In the genomic region with DNA sequence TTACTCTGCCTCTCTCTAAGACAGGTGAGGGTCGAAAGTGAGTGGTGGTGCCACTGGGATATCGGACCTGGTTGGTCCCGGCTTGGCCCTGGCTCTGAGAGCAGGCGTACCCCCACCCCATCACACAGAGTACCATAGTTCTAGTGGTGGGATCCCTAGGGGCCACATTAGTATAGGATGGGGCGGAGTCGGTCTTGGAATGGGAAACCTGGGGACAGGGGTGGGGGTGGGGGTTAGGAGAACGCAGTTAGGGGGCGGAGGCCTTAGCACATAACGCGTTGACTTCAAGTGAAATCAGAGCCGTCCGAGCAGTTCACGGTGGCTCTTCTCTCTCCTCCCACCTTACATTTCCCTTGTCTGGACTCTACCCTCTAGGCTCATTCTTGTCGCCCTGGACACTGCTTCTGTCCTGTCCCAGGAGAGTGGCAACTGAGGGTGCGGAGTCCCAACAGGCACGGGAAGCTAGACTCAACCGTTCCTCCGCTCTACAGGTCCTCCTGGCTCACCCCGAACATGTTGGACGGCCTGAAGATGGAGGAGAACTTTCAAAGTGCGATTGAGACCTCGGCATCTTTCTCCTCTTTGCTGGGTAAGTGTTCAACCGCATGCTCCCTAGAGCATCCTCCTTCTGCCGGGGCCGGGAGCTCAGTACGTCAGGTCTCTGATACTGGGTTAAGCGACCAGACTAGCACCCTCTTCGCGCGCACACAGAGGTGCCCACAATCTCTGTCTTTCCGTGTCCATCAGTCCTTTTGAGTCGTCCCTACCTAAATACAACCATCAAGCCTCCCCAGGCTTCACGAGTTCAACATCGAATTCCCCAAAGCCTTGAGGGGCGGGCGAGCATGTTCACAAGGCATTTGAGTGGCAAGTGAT, we compare ENCODE assay signal across 9 mouse cellular contexts. TPM values are rescaled to one million over a fixed set of nuclear protein-coding genes. Genes with fewer than 3 reads are reported as not detected.
A peak's percentile ranks its signal among the peaks of the same experiment; 100 is the strongest.
DNase-seq lines count a peak whose midpoint lies in the region; ATAC-seq lines count a peak whose summit lies in the region.
"Had no signal": no experiment of that assay in that cellular context is flagged by ENCODE, and none has a peak within 500 bp of the region (broad histone marks: within the 10 kb centered on the region; RNA-seq: fewer than 3 reads in every experiment).

No protein-coding gene starts in this region.

- peak overlapping the region; percentile 56 for H3K9ac ChIP-seq in forebrain, embryonic 11.5 days (ENCODE audit: low read length)
- H3K9ac ChIP-seq in limb, embryonic 12.5 days (replicated peaks): peak overlapping the region; percentile 65; the same call in 1 of the 2 replicates
- H3K9ac ChIP-seq in stomach, embryonic 14.5 days (replicated peaks; ENCODE audit: low read depth, low read length): no peak overlapping the region

- ATAC-seq in forebrain, embryonic 11.5 days (replicated peaks; ENCODE audit: low FRiP score): peak; percentile 64
- peak; percentile 57; the same call in 1 of the 2 replicates for ATAC-seq in limb, embryonic 12.5 days (ENCODE audit: insufficient number of reproducible peaks, insufficient read depth, low FRiP score, low TSS enrichment, low read depth)
- peak; percentile 47 for ATAC-seq in stomach, embryonic 14.5 days (ENCODE audit: insufficient number of reproducible peaks, insufficient read depth, low FRiP score, low read depth)
- ATAC-seq in inflammation-experienced regulatory T-cells, adult 6 months: no peak

- under 1% methylated on average over 36 of the region's 36 CpGs for WGBS in forebrain, embryonic 11.5 days
- WGBS in limb, embryonic 12.5 days: under 1% methylated on average over 36 of the region's 36 CpGs
- 1% methylated on average over 36 of the region's 36 CpGs for WGBS in stomach, embryonic 14.5 days

- H3K4me2 ChIP-seq in forebrain, embryonic 11.5 days (ENCODE audit: low read depth, low read length, severe bottlenecking): peak overlapping the region; percentile 86
- H3K4me2 ChIP-seq in limb, embryonic 12.5 days: peak overlapping the region; percentile 97
- H3K4me2 ChIP-seq in stomach, embryonic 14.5 days (replicated peaks; ENCODE audit: low read depth, low read length): peak overlapping the region; percentile 91

- H3K27me3 ChIP-seq in forebrain, embryonic 11.5 days (ENCODE audit: control insufficient read depth, insufficient read depth, low read length): peaks cover 72% of the 10 kb centered on the region
- H3K27me3 ChIP-seq in limb, embryonic 12.5 days: peaks cover 84% of the 10 kb centered on the region
- peaks cover 50% of the 10 kb centered on the region for H3K27me3 ChIP-seq in stomach, embryonic 14.5 days (ENCODE audit: control insufficient read depth, insufficient read depth, low read length)

- peaks cover 3% of the 10 kb centered on the region; the same call in 1 of the 2 replicates for H3K9me3 ChIP-seq in forebrain, embryonic 11.5 days (ENCODE audit: control insufficient read depth, low read length)
- H3K9me3 ChIP-seq in limb, embryonic 12.5 days: no peaks in the 10 kb centered on the region
- peaks cover 3% of the 10 kb centered on the region; the same call in 1 of the 2 replicates for H3K9me3 ChIP-seq in stomach, embryonic 14.5 days (ENCODE audit: control insufficient read depth, low read depth, low read length)

- DNase-seq in kidney, postnatal 4 days: peak; percentile 7 to 15
- no peak for DNase-seq in kidney, adult 11 months
- DNase-seq in forebrain, embryonic 11.5 days (ENCODE audit: low spot score): peak; percentile 68
- DNase-seq in left cerebral cortex, adult 18-20 months (ENCODE audit: low spot score in 2 of 2): no peak
- DNase-seq in spleen, postnatal 36 days (ENCODE audit: low spot score in 2 of 2): no peak

- no peaks in the 10 kb centered on the region for H3K36me3 ChIP-seq in forebrain, embryonic 11.5 days (ENCODE audit: control insufficient read depth, insufficient read depth, low read length)
- H3K36me3 ChIP-seq in limb, embryonic 12.5 days: no peaks in the 10 kb centered on the region
- no peaks in the 10 kb centered on the region for H3K36me3 ChIP-seq in stomach, embryonic 14.5 days (ENCODE audit: control insufficient read depth, insufficient read depth, low read length)

- H3K4me3 ChIP-seq in forebrain, embryonic 11.5 days (ENCODE audit: low read depth, low read length): peak overlapping the region; percentile 46
- H3K4me3 ChIP-seq in limb, embryonic 12.5 days (replicated peaks): peak overlapping the region; percentile 54
- H3K4me3 ChIP-seq in stomach, embryonic 14.5 days (ENCODE audit: low read depth, low read length): peak overlapping the region; percentile 36
- H3K4me3 ChIP-seq: megakaryocyte, embryonic 14.5 days had no signal

- no peak overlapping the region for H3K27ac ChIP-seq in forebrain, embryonic 11.5 days (ENCODE audit: low read depth, low read length)
- H3K27ac ChIP-seq in limb, embryonic 12.5 days: no peak overlapping the region
- no peak overlapping the region for H3K27ac ChIP-seq in stomach, embryonic 14.5 days (ENCODE audit: low read length)

- H3K4me1 ChIP-seq in forebrain, embryonic 11.5 days (replicated peaks; ENCODE audit: control insufficient read depth, insufficient read depth, low read length): peaks cover 9% of the 10 kb centered on the region
- peaks cover 21% of the 10 kb centered on the region for H3K4me1 ChIP-seq in limb, embryonic 12.5 days (replicated peaks)
- peaks cover 8% of the 10 kb centered on the region; the same call in 1 of the 2 replicates for H3K4me1 ChIP-seq in stomach, embryonic 14.5 days (ENCODE audit: control insufficient read depth, insufficient read depth, low read length)

RNA-seq across cellular contexts. Expression of gene Lmx1a, which starts 0.5 kb away (rescaled TPM):
- polyA plus RNA-seq in forebrain, embryonic 11.5 days (2014; fragmentation: Nextera tagmentation; extraction: Ambion mirVana): 7.1 and 8.4 TPM in 2 replicates
- polyA plus RNA-seq in limb, embryonic 12.5 days (2016; fragmentation: Nextera tagmentation; extraction: Ambion mirVana): 0.84 and 0.88 TPM in 2 replicates
- polyA plus RNA-seq in stomach, embryonic 14.5 days (2014; fragmentation: Nextera tagmentation; extraction: Ambion mirVana): 0.10 TPM in 1 of 2 replicates, not detected in the other
- not detected for total RNA-seq in left cerebral cortex, adult 18-20 months (2021)
- polyA plus RNA-seq in inflammation-experienced regulatory T-cells, adult 6 months (2017; shearing (Covaris generic)): under 1 TPM in 1 of 3 experiments, not detected in 2; 0.11 TPM

Comparison
In these comparisons a context has a peak if more than half of its experiments do, and no peak if none do; other contexts are left out.
1. DNase-seq: peak in kidney, postnatal 4 days (2 of 2) and forebrain, embryonic 11.5 days (single experiment); none in kidney, adult 11 months (single experiment), left cerebral cortex, adult 18-20 months (0 of 2) and spleen, postnatal 36 days (0 of 2).
2. Peak in every context shown above with its lines, with median percentiles within 50 percentile points of each other: H3K4me2 ChIP-seq and H3K4me3 ChIP-seq.